Mouse (Mus musculus): ENCODE data around the gene Grik4.

- no peak for TF ChIP-seq CTCF (IDR thresholded peaks at IDR 0.05; ENCODE audit: low read depth)
- no peak for TF ChIP-seq EP300 (IDR thresholded peaks at IDR 0.05; ENCODE audit: low read depth)
These were observed 135.1 kb downstream of the Grik4 start for GRCm38 (mm10) chr9:42809146-42809545.

All from liver, embryonic 14.5 days (tissue).